Mouse (Mus musculus) CH12.LX (cell line): ENCODE results near the gene Smim14. TPM values are rescaled to one million over a fixed set of nuclear protein-coding genes. Genes with fewer than 3 reads are reported as not detected.

ENCODE experiments used
- DNase-seq: peaks from one replicate; pipeline ENCODE4 v3.0.0-alpha.2; 2013; ENCODE audit errors: extremely low read depth
- H3K27ac ChIP-seq: 2 replicates; pipeline ENCODE4 v1.5.1; 2012; ENCODE audit warnings: low read depth, mild to moderate bottlenecking, control low read depth, moderate library complexity; ENCODE audit not compliant: insufficient read depth
- H3K27me3 ChIP-seq: replicated peaks from 2 replicates; pipeline ENCODE3; 2012; ENCODE audit warnings: inconsistent platforms
- H3K36me3 ChIP-seq, 2 experiments: replicated peaks in 1 of 2; 2 replicates each; pipeline versions ENCODE3 to v1.6.1; 2012; ENCODE audit warnings: inconsistent platforms in 1 of 2, low read length in 1 of 2, mild to moderate bottlenecking in 1 of 2, mixed read lengths in 1 of 2, moderate library complexity in 1 of 2; ENCODE audit not compliant: control insufficient read depth in 1 of 2, insufficient read depth in 1 of 2
- H3K4me1 ChIP-seq, 2 experiments: 2 replicates each; pipeline ENCODE4 v1.6.1; 2012; ENCODE audit warnings: inconsistent platforms in 1 of 2, moderate library complexity in 1 of 2; ENCODE audit not compliant: insufficient read depth in 2 of 2, control insufficient read depth in 1 of 2
- H3K4me2 ChIP-seq: 2 replicates; pipeline ENCODE4 v1.6.1; 2012; ENCODE audit warnings: low read depth, mild to moderate bottlenecking, control low read depth; ENCODE audit not compliant: poor library complexity, insufficient read depth, severe bottlenecking
- H3K4me3 ChIP-seq, 3 experiments: fragments of 150-350 bp in 1 of 3; sonication (generic) in 1 of 3; replicated peaks in 1 of 3; 2 replicates each; pipeline versions ENCODE3 to v1.5.1; 2011 to 2012; ENCODE audit warnings: low read depth in 2 of 3, low read length in 2 of 3, mild to moderate bottlenecking in 2 of 3, moderate library complexity in 2 of 3, control low read depth in 1 of 3, improper control_type of control experiment in 1 of 3, inconsistent platforms in 1 of 3, mixed read lengths in 1 of 3; ENCODE audit not compliant: poor library complexity in 1 of 3
- H3K79me2 ChIP-seq: replicated peaks from 2 replicates; pipeline ENCODE4 v1.6.1; 2012; ENCODE audit warnings: mild to moderate bottlenecking, moderate library complexity; ENCODE audit not compliant: control insufficient read depth, poor library complexity, insufficient read depth, severe bottlenecking; ENCODE audit errors: extremely low read depth
- H3K9ac ChIP-seq: 2 replicates; pipeline ENCODE4 v1.6.1; 2012; ENCODE audit warnings: low read depth, mild to moderate bottlenecking, control low read depth, moderate library complexity; ENCODE audit not compliant: insufficient read depth
- H3K9me3 ChIP-seq: replicated peaks from 2 replicates; pipeline ENCODE3; 2012; ENCODE audit warnings: low read length, inconsistent platforms, mixed read lengths
- BHLHE40 ChIP-seq: IDR thresholded peaks from 2 replicates; pipeline ENCODE4 v1.6.1; 2011; ENCODE audit warnings: mild to moderate bottlenecking, low read depth, low read length, improper control_type of control experiment
- CHD1 ChIP-seq: IDR thresholded peaks from 2 replicates; pipeline ENCODE4 v1.6.1; 2012; ENCODE audit warnings: low read depth, low read length, improper control_type of control experiment, inconsistent platforms
- CHD2 ChIP-seq: IDR thresholded peaks from 2 replicates; pipeline ENCODE4 v1.6.1; 2011; ENCODE audit warnings: low read length, improper control_type of control experiment
- CTCF ChIP-seq, 2 experiments: IDR thresholded peaks in 1 of 2; conservative IDR thresholded peaks in 1 of 2; 2 replicates each; pipeline ENCODE4 v1.5.1; 2011 to 2012; ENCODE audit warnings: low read depth in 2 of 2, low read length in 2 of 2, improper control_type of control experiment in 1 of 2, inconsistent platforms in 1 of 2, mild to moderate bottlenecking in 1 of 2, moderate library complexity in 1 of 2
- E2F4 ChIP-seq: IDR thresholded peaks from 2 replicates; pipeline ENCODE4 v1.6.1; 2011; ENCODE audit warnings: low read depth, low read length, improper control_type of control experiment; ENCODE audit not compliant: insufficient replicate concordance
- EP300 ChIP-seq: IDR thresholded peaks from 2 replicates; pipeline ENCODE4 v1.6.1; 2011; ENCODE audit warnings: low read length, improper control_type of control experiment
- GABPA ChIP-seq: IDR thresholded peaks from 2 replicates; pipeline ENCODE4 v1.6.1; 2012; ENCODE audit warnings: low read depth, low read length, improper control_type of control experiment, inconsistent platforms; ENCODE audit not compliant: insufficient replicate concordance
- HCFC1 ChIP-seq: IDR thresholded peaks from 2 replicates; pipeline ENCODE4 v1.6.1; 2012; ENCODE audit warnings: low read depth, mild to moderate bottlenecking, inconsistent platforms, low read length, improper control_type of control experiment
- IRF4 ChIP-seq: IDR thresholded peaks from 2 replicates; pipeline ENCODE4 v1.6.1; 2014; ENCODE audit warnings: low read depth, mild to moderate bottlenecking, inconsistent platforms, low read length, improper control_type of control experiment
- JUN ChIP-seq: IDR thresholded peaks from 2 replicates; pipeline ENCODE4 v1.6.1; 2011; ENCODE audit warnings: low read depth, mild to moderate bottlenecking, low read length, improper control_type of control experiment, moderate library complexity; ENCODE audit not compliant: insufficient read depth
- JUND ChIP-seq: conservative IDR thresholded peaks from 2 replicates; pipeline ENCODE4 v1.6.1; 2011; ENCODE audit warnings: low read depth, low read length, improper control_type of control experiment
- KAT2A ChIP-seq: IDR thresholded peaks from 2 replicates; pipeline ENCODE4 v1.6.1; 2012; ENCODE audit warnings: low read length, improper control_type of control experiment, inconsistent platforms; ENCODE audit not compliant: insufficient replicate concordance
- MAX ChIP-seq: IDR thresholded peaks from 2 replicates; pipeline ENCODE4 v1.6.1; 2011; ENCODE audit warnings: low read length, improper control_type of control experiment
- MEF2A ChIP-seq: IDR thresholded peaks from 2 replicates; pipeline ENCODE4 v1.6.1; 2014; ENCODE audit warnings: low read depth, mild to moderate bottlenecking, inconsistent platforms, low read length, improper control_type of control experiment, borderline replicate concordance
- MXI1 ChIP-seq: IDR thresholded peaks from 2 replicates; pipeline ENCODE4 v1.6.1; 2011; ENCODE audit warnings: mild to moderate bottlenecking, low read depth, low read length, improper control_type of control experiment
- NELFE ChIP-seq: IDR thresholded peaks from 2 replicates; pipeline ENCODE4 v1.6.1; 2011; ENCODE audit warnings: low read depth, low read length, improper control_type of control experiment
- NRF1 ChIP-seq: IDR thresholded peaks from 2 replicates; pipeline ENCODE4 v1.6.1; 2014; ENCODE audit warnings: low read depth, mild to moderate bottlenecking, inconsistent platforms, low read length, improper control_type of control experiment, moderate library complexity
- PAX5 ChIP-seq: IDR thresholded peaks from 2 replicates; pipeline ENCODE4 v1.6.1; 2012; ENCODE audit warnings: low read length, inconsistent platforms, mixed read lengths
- POLR2A ChIP-seq: IDR thresholded peaks from 2 replicates; pipeline ENCODE4 v1.6.1; 2011; ENCODE audit warnings: low read depth, mild to moderate bottlenecking, improper control_type of control experiment, low read length
- RAD21 ChIP-seq: IDR thresholded peaks from 2 replicates; pipeline ENCODE4 v1.6.1; 2011; ENCODE audit warnings: low read depth, mild to moderate bottlenecking, low read length, improper control_type of control experiment, moderate library complexity
- SIN3A ChIP-seq: IDR thresholded peaks from 2 replicates; pipeline ENCODE4 v1.6.1; 2012; ENCODE audit warnings: low read length, improper control_type of control experiment, inconsistent platforms
- SMC3 ChIP-seq: IDR thresholded peaks from 2 replicates; pipeline ENCODE4 v1.6.1; 2011; ENCODE audit warnings: low read depth, low read length, improper control_type of control experiment
- TBP ChIP-seq: conservative IDR thresholded peaks from 2 replicates; pipeline ENCODE4 v1.6.1; 2011; ENCODE audit warnings: low read depth, low read length, improper control_type of control experiment
- TCF12 ChIP-seq: IDR thresholded peaks from 2 replicates; pipeline ENCODE4 v1.6.1; 2014; ENCODE audit warnings: low read depth, mild to moderate bottlenecking, inconsistent platforms, low read length, improper control_type of control experiment
- UBTF ChIP-seq: IDR thresholded peaks from 2 replicates; pipeline ENCODE4 v1.6.1; 2012; ENCODE audit warnings: low read depth, mild to moderate bottlenecking, inconsistent platforms, low read length, improper control_type of control experiment, moderate library complexity
- ZC3H11A ChIP-seq: IDR thresholded peaks from 2 replicates; pipeline ENCODE4 v1.6.1; 2012; ENCODE audit warnings: low read depth, mild to moderate bottlenecking, inconsistent platforms, low read length, improper control_type of control experiment
- ZKSCAN1 ChIP-seq: IDR thresholded peaks from 2 replicates; pipeline ENCODE4 v1.6.1; 2012; ENCODE audit warnings: low read depth, inconsistent platforms, low read length, improper control_type of control experiment, borderline replicate concordance
- dilution Hi-C: fragments of 300-500 bp; cut with MboI; formaldehyde crosslinking; loops from 2 replicates; pipeline ENCODE4 v1.14.3; 2020; ENCODE audit warnings: low sequenced_read_pairs; ENCODE audit not compliant: extremely low pct_unique_long_range_greater_than_20kb, extremely low pct_ligation_motif_present
- in situ Hi-C: fragments of 300-500 bp; cut with MboI; formaldehyde crosslinking; loops from 3 replicates; pipeline ENCODE4 v1.14.3; 2019; ENCODE audit warnings: low sequenced_read_pairs, low pct_ligation_motif_present, low pct_unique_long_range_greater_than_20kb, mixed read lengths
- polyA plus RNA-seq: library from polyadenylated mRNA; unstranded; fragments of >175 nt; gene quantifications from 2 replicates; pipeline ENCODE4 v1.2.1, GENCODE M21; 2012; ENCODE audit warnings: low read depth; ENCODE audit not compliant: insufficient read length
- total RNA-seq, 2 experiments: library from RNA; depleted of rRNA; stranded (reverse); fragments of 300-350 nt in 1 of 2; fragments of >200 nt in 1 of 2; gene quantifications; 2 replicates each; pipeline ENCODE4 v1.2.3; 2012 to 2014

The Smim14 gene
- 9.7 and 11.4 TPM in 2 replicates for total RNA-seq (2012; rRNA removed)
- total RNA-seq (2014; rRNA removed), result 46.4 and 50.2 TPM in 2 replicates
- polyA plus RNA-seq, result 19.3 and 19.7 TPM in 2 replicates

GRCm38 (mm10) chr5:65536751-65537419 is at the start of gene Smim14, which contains the start of gene Ube2k:
Smim14 (minus strand) TSS chr5:65537184.
Ube2k (plus strand) TSS chr5:65537233.
- Histone ChIP-seq H3K27ac (peak within 1 kb of the TSS; percentile 96), H3K36me3 (peaks cover 0 to 2% of the 10 kb centered on the region in 2 experiments), H3K4me1 (peaks cover 2 to 27% of the 10 kb centered on the region in 2 experiments; a peak in 3 of 4 replicates), H3K27me3 (no peaks in the 10 kb centered on the region), H3K79me2 (peaks cover 39% of the 10 kb centered on the region), H3K4me3 (peak within 1 kb of the TSS; percentile 87 to 95 (median 95)), H3K9me3 (peaks cover 2% of the 10 kb centered on the region), H3K9ac (peak within 1 kb of the TSS; percentile 77), H3K4me2 (peak within 1 kb of the TSS; percentile 89)
- dilution Hi-C loops (no loop called here), in situ Hi-C loops (no loop called here)
- DNase-seq, result peak; percentile 87
- TF ChIP-seq CHD1 (no peak), RAD21 (no peak; the same call in none of the 2 replicates), HCFC1 (no peak), TCF12 (peak; percentile 55; the same call in 1 of the 2 replicates), MAX (no peak), MEF2A (no peak), SIN3A (no peak; the same call in 1 of the 2 replicates), KAT2A (no peak), BHLHE40 (no peak), ZC3H11A (no peak), TBP (no peak), UBTF (peak; percentile 82; the same call in 1 of the 2 replicates), CTCF (conservative IDR thresholded peaks at IDR 0.05 in 1 of 2, IDR thresholded peaks at IDR 0.05 in 1 of 2; ENCODE audit: low read depth in 2 of 2, low read length in 2 of 2) (peak in 1 of 2 experiments; percentile 23; a peak in 2 of 4 replicates), NELFE (peak; percentile 62), PAX5 (no peak), NRF1 (peak; percentile 96), GABPA (no peak), POLR2A (peak; percentile 94)

- H3K4me3 ChIP-seq, result no peak overlapping the region
- peaks cover 22 to 64% of the 10 kb centered on the region in 2 experiments for H3K36me3 ChIP-seq
- dilution Hi-C loops (no loop called here), in situ Hi-C loops (no loop called here)
- H3K9me3 ChIP-seq, result no peaks in the 10 kb centered on the region
- H3K79me2 ChIP-seq, result no peaks in the 10 kb centered on the region; the same call in 1 of the 2 replicates
- H3K9ac ChIP-seq, result no peak overlapping the region
- peaks cover 0 to 4% of the 10 kb centered on the region in 2 experiments; a peak in 1 of 4 replicates for H3K4me1 ChIP-seq
- no peak overlapping the region for H3K27ac ChIP-seq
- no peak overlapping the region for H3K4me2 ChIP-seq
- DNase-seq, result no peak
- TF ChIP-seq CHD1 (no peak), SMC3 (no peak), ZC3H11A (no peak), IRF4 (no peak), TCF12 (no peak), RAD21 (no peak), GABPA (no peak), UBTF (no peak), ZKSCAN1 (no peak), EP300 (no peak), NRF1 (no peak), CHD2 (no peak), MXI1 (no peak), MAX (no peak), JUND (no peak), CTCF (conservative IDR thresholded peaks at IDR 0.05 in 1 of 2, IDR thresholded peaks at IDR 0.05 in 1 of 2; ENCODE audit: low read depth in 2 of 2, low read length in 2 of 2) (no peak), PAX5 (no peak), E2F4 (no peak), JUN (no peak), POLR2A (no peak)
- no peaks in the 10 kb centered on the region for H3K27me3 ChIP-seq
Observed at GRCm38 (mm10) chr5:65586291-65586690, 49.3 kb upstream of the Smim14 start.
